Mouse (Mus musculus) limb, embryonic 14.5 days (tissue): ENCODE data around the gene Top3b. TPM values are rescaled to one million over a fixed set of nuclear protein-coding genes. Genes with fewer than 3 reads are reported as not detected.
A peak's percentile ranks its signal among the peaks of the same experiment; 100 is the strongest.
"Not testable (repeated sequence)": the region's sequence is repeated elsewhere in the genome, so short reads cannot be mapped to it uniquely, and the experiment has no call there.

Experiments used
- ATAC-seq: fragments of 200-750 bp; cut with Nextera tagmentation; 2 replicates; pipeline ENCODE4 v1.8.0; 2017; ENCODE audit warnings: low read depth, moderate number of reproducible peaks, moderate TSS enrichment; ENCODE audit not compliant: low FRiP score
- DNase-seq: peaks from one replicate; pipeline ENCODE4 v3.0.0-alpha.2; 2015; ENCODE audit warnings: low spot score
- H3K27ac ChIP-seq: fragments of 300-500 bp; sonication (generic); replicated peaks from 2 replicates; pipeline ENCODE4 v1.5.1; 2014; ENCODE audit warnings: low read depth, mild to moderate bottlenecking, low read length, moderate library complexity, mixed read lengths
- H3K27me3 ChIP-seq: fragments of 300-500 bp; sonication (generic); 2 replicates; pipeline ENCODE4 v1.6.1; 2014; ENCODE audit warnings: low read length, mixed read lengths; ENCODE audit not compliant: control insufficient read depth, insufficient read depth
- H3K36me3 ChIP-seq: fragments of 300-500 bp; sonication (generic); 2 replicates; pipeline ENCODE4 v1.6.1; 2014; ENCODE audit warnings: mild to moderate bottlenecking, low read length, moderate library complexity, mixed read lengths; ENCODE audit not compliant: control insufficient read depth, insufficient read depth
- H3K4me1 ChIP-seq: fragments of 300-500 bp; sonication (generic); 2 replicates; pipeline ENCODE4 v1.6.1; 2014; ENCODE audit warnings: antibody characterized with exemption, low read length, mixed read lengths; ENCODE audit not compliant: control insufficient read depth, insufficient read depth
- H3K4me2 ChIP-seq: fragments of 300-500 bp; sonication (generic); replicated peaks from 2 replicates; pipeline ENCODE4 v1.6.1; 2014; ENCODE audit warnings: low read depth, mild to moderate bottlenecking, low read length, moderate library complexity; ENCODE audit not compliant: severe bottlenecking
- H3K4me3 ChIP-seq: fragments of 300-500 bp; sonication (generic); replicated peaks from 2 replicates; pipeline ENCODE4 v1.5.1; 2014; ENCODE audit warnings: low read length
- H3K9ac ChIP-seq: fragments of 300-500 bp; sonication (generic); 2 replicates; pipeline ENCODE4 v1.6.1; 2014; ENCODE audit warnings: mild to moderate bottlenecking, low read depth, low read length, moderate library complexity; ENCODE audit not compliant: severe bottlenecking
- H3K9me3 ChIP-seq: fragments of 300-500 bp; sonication (generic); 2 replicates; pipeline ENCODE4 v1.6.1; 2016; ENCODE audit warnings: low read length; ENCODE audit not compliant: control insufficient read depth
- POLR2A ChIP-seq: fragments of 200-500 bp; IDR thresholded peaks from 2 replicates; pipeline ENCODE4 v1.8.0; 2012; ENCODE audit warnings: inconsistent platforms, mild to moderate bottlenecking, moderate library complexity, borderline replicate concordance; ENCODE audit not compliant: insufficient read depth, insufficient read length; ENCODE audit errors: extremely low read depth
- WGBS: fragments of 180-500 bp; shearing (Covaris S2); extraction: QIAGEN DNeasy Blood & Tissue Kit; methylation state at CpG from one replicate; pipeline ENCODE4 v1.1.7; 2014; 5-methylcytosine and 5-hydroxymethylcytosine counted together
- polyA plus RNA-seq, 2 experiments: library from polyadenylated mRNA; depleted of rRNA in 1 of 2; stranded (reverse) in 1 of 2; unstranded in 1 of 2; fragments of >200 nt; fragmentation: Nextera tagmentation in 1 of 2; extraction: Ambion mirVana in 1 of 2; gene quantifications; 2 replicates each; pipeline versions ENCODE4 v1.2.1 to v1.2.3; 2012 to 2014

Gene Top3b
- polyA plus RNA-seq, 2 experiments, result 71.5 to 120 TPM

DNA sequence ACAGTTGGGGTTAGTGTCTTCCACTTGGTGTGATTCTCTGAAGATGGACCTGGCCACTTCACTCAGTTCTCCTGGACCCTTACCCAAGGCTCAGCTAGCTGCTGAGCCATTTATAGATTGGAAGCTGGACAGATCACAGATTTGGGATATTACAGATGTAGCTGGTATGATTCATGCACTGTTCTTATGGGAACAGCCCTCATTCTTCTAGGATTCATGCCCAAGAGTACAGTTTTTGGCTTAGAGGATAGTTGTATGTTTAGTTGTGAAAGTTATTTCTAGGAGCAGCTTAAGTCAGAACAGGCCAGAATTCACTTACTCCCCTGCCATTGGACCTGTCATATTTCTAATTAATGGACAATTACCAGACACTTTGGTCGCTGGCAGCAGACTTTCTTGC is 42.9 kb downstream of the Top3b start:
- Histone ChIP-seq H3K4me3 (no peak overlapping the region), H3K36me3 (peaks cover 87% of the 10 kb centered on the region), H3K9me3 (no peaks in the 10 kb centered on the region), H3K9ac (no peak overlapping the region), H3K27ac (no peak overlapping the region), H3K4me2 (no peak overlapping the region), H3K27me3 (no peaks in the 10 kb centered on the region), H3K4me1 (no peaks in the 10 kb centered on the region; the same call in 1 of the 2 replicates)
- ATAC-seq, result no peak
- no peak for TF ChIP-seq POLR2A
- DNase-seq, result no peak
- 63% methylated on average over 1 of the region's 1 CpGs for WGBS

DNA sequence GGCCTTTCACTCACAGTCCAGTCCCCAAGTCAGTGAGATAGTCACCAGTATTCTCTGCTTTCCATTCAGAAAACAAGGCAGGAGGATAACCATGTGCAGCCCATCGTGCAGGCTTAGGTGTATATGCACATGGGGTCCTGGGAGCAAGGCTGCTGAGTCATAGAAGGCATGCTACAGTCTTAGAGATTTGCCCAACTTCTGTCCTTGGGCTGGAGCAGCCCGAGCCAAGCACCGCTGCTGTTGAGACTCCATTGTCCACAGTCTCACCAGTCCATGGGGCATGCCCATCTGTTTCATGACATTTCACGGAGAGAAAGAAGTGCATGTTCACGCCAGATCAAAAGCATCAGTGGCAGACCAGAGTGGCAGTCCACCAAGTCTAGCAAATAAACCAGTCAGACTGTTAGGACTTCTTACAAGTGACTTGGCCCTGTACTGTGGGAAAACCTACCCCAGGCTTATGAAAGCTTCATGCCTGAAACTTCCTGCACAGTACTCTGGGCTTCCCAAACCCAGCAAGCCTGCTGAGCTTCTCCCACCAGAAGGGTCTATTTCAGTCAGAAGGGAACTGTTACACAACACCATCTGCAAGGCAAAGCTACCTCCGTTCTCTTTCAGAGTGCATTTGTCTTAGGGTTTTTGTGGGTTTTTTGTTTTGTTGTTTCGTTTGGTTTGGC is 48.0 kb downstream of the Top3b start:
- H3K9ac ChIP-seq, result no peak overlapping the region
- H3K4me1 ChIP-seq, result no peaks in the 10 kb centered on the region
- no peaks in the 10 kb centered on the region for H3K9me3 ChIP-seq
- TF ChIP-seq POLR2A, result no peak
- H3K27ac ChIP-seq, result no peak overlapping the region
- DNase-seq, result no peak
- H3K27me3 ChIP-seq, result no peaks in the 10 kb centered on the region
- WGBS, result 95% methylated on average over 7 of the region's 7 CpGs
- ATAC-seq, result no peak
- H3K4me3 ChIP-seq, result no peak overlapping the region
- H3K36me3 ChIP-seq, result peaks cover 78% of the 10 kb centered on the region
- no peak overlapping the region for H3K4me2 ChIP-seq

DNA sequence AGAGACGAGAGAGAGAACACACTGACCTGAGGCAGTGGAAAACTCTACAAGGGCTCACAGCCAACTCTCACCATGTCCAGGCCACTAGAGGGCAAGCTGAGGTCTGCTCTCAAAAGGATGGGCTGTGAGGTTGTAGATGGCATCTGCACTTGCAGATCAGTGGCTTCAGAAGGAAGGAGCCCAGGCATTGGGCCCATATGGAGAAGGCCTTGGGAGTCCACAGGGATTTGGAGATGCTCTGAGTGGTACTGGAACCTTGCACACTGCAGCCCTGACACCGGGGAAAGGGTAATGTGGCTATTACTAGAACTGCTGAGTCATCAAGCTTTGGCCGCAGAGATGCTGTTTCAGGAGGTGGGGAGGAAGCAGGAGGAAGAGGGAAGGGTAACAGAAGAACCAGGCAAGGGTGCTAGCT is 50.5 kb downstream of the Top3b start:
- DNase-seq (no peak), ATAC-seq (no peak)
- Histone ChIP-seq H3K4me2 (no peak overlapping the region), H3K9me3 (no peaks in the 10 kb centered on the region), H3K4me1 (no peaks in the 10 kb centered on the region), H3K27me3 (no peaks in the 10 kb centered on the region), H3K4me3 (no peak overlapping the region), H3K9ac (no peak overlapping the region), H3K27ac (no peak overlapping the region), H3K36me3 (peaks cover 76% of the 10 kb centered on the region)
- no peak for TF ChIP-seq POLR2A
- WGBS, result 78% methylated on average over 3 of the region's 3 CpGs

DNA sequence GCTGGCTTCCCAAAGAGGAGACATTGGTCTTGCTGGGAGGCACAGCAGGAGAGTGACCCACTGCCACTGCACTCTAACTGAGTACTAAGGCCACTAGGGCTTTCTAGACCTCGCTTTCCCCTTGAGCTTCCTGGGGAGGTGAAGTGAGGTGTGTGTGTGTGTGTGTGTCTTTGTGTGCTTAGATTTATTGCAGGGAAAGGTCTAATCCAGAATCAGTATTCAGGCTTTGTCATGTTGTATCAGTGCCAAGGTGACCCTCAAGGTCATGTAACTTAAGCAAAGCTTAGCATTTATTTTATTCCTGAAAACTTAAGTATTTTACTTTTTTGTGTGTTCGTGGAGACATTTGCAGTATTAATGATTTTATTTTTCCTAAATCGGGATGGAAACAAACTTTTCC is 53.9 kb downstream of the Top3b start:
- Histone ChIP-seq H3K4me1 (no peaks in the 10 kb centered on the region), H3K36me3 (peaks cover 57% of the 10 kb centered on the region), H3K27me3 (no peaks in the 10 kb centered on the region), H3K9me3 (no peaks in the 10 kb centered on the region), H3K4me3 (no peak overlapping the region), H3K9ac (no peak overlapping the region), H3K4me2 (no peak overlapping the region), H3K27ac (no peak overlapping the region)
- ATAC-seq (no peak), DNase-seq (no peak)
- 90% methylated on average over 3 of the region's 3 CpGs for WGBS
- TF ChIP-seq POLR2A, result no peak

DNA sequence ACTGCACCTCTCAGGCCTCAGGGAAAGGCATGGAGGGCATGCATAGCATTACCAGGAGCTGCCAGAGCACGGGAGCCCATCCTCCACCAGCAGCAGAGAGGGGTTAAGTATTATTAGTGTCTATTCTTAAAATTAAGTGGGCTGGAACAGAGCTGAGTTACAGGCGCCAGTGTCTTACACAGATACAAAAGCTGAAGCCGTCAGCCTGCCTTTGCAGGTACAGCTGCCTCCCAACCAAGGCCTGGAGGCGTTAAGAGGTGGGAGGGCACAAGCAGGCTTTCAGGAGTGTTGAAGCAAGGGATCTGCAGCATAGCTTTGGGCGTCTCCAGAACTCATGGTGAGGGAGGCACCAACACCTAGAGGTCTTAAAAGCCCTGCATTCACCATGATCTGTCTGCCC is 56.0 kb downstream of the Top3b start:
- ATAC-seq, result no peak
- TF ChIP-seq POLR2A, result no peak
- 70% methylated on average over 5 of the region's 5 CpGs for WGBS

DNA sequence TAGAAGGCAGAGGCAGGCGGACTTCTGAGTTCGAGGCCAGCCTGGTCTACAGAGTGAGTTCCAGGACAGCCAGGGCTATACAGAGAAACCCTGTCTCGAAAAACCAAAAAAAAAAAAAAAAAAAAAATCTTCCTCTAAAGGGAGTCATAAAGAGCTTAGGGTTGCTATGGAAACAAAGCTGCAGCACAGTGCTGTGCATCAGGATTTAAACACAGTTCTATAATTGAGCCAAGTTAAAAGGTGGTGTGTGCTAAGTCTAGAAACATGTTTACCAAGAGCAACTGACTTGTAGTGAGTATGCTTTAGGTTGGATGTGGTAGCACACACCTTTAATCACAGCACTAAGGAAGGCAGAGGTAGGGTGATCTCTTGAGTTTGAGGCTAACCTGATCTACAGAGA is 58.4 kb downstream of the Top3b start:
- H3K4me2 ChIP-seq, H3K4me3 ChIP-seq, H3K4me1 ChIP-seq, H3K9ac ChIP-seq, H3K27me3 ChIP-seq, H3K27ac ChIP-seq, DNase-seq, H3K9me3 ChIP-seq: not testable (repeated sequence)
- peak; percentile 53; the same call in 1 of the 2 replicates for ATAC-seq
- H3K36me3 ChIP-seq, result peaks cover 22% of the 10 kb centered on the region
- WGBS, result 75% methylated on average over 3 of the region's 3 CpGs

More for the DNA sequence above, 56.0 kb downstream of the Top3b start:
- Histone ChIP-seq H3K4me1 (no peaks in the 10 kb centered on the region), H3K27ac (no peak overlapping the region), H3K4me2 (no peak overlapping the region), H3K4me3 (no peak overlapping the region), H3K9me3 (no peaks in the 10 kb centered on the region), H3K36me3 (peaks cover 38% of the 10 kb centered on the region), H3K27me3 (no peaks in the 10 kb centered on the region), H3K9ac (no peak overlapping the region)
- DNase-seq, result no peak
